Mouse (Mus musculus) left cerebral cortex, adult 9 months (tissue): ENCODE measurements around the gene Mroh2a.
A peak's percentile ranks its signal among the peaks of the same experiment; 100 is the strongest.

ENCODE experiments used
- DNase-seq, 2 experiments: peaks; one replicate each; pipeline ENCODE4 v3.0.0; 2022; ENCODE audit warnings: low spot score in 2 of 2

Mroh2a gene

DNA sequence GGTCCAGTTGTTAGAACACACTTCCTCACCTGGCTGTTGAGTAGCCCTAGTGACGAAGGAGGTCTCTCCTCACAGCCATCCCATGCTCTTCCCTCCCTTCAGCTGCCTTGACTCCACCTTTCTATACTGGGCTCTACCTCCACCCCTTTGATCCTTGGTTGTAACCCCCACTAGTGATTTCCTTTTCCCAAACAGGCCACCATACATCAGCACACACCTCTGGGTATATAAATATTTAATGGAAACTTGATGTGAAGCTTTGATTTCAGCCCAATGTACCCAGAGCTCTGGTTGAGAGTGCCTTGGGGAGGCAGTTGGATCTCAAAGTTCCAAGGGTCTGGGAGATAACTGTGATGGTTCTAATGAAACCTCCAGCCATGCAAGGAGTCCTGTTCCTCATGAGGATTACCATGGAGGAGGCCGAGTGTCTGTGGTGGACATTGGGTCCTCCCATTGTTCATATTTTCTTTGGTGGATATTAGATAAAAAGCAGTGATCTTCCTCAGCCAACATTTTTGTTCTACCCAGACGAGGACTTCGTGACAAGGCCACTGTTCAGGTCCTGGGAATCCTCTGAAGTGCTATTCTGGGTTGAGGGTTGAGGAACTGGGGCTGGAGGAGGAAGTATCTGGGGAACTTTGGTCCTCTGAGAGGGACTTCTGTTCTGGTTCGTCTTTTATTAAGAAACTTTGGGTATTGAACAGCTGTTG, at the start of gene Mroh2a:
Gene Mroh2a (plus strand): TSS at position 317 of the 710 bp plus-strand sequence.
- DNase-seq: peak in 1 of 2 experiments; percentile 24

DNA sequence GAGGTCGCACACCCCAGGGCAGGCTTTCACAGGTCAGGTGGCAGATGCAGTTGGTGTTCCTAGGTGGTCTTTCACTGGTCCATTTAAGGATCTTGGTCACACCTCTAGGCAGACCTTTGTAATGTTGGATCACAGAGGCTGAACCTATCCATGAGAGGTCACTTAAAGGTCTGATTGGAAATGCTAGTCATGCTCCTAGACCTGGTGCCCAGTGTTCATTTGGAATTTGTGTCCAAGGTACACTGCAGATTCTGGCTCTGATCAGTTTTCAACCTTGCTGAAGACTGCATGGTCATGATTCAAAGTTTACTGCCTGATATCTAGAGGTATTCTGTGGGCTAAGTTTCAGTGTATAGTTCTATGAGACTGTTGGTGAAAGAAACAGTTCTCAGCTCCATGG, 47.1 kb upstream of the Mroh2a start:
- no peak for DNase-seq

DNA sequence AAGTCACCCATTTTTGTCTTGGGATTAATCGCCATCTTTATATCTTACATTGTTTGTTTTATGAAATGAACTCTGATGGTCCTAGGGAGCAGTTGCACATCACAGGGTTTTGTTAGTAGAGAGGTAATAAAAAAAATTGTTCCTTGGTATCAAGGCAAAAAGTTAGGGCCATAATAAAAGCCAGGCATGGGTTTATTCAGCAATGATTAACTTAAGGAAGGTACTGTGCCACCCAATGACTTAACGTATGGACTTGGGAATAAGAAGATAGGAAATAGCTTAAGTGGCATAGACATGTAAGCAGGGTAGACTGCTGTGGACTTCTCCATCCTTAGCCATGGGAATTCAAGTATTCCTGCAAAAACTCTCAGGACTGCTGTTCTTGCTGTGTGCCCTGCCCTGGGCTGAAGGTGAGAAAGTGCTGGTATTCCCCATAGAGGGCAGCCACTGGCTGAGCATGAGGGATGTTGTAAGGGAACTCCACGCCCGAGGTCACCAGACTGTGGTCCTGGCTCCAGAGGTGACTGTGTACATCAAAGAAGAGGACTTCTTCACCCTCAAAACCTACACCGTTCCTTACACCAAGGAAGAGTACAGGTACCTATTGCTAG, 40.4 kb upstream of the Mroh2a start:
- DNase-seq: no peak

DNA sequence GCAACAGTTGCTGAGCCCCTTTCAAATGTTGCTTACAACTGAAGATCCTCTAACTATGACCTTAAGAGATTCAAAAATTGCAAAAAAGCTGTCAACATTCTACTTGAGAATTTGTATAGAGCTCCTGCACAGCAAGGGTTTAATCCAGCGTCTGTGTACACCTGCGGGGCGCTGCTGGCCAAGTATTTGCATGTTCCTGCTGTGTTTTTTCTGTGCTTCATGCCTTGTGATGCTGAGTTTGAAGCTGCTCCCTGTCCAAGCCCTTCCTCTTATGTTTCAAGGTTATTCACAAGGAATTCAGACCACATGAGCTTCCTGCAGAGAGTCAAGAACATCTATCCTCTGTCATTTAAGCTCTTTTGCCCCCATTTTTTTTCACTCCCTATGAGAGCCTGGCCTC, 34.6 kb upstream of the Mroh2a start:
- DNase-seq: no peak

DNA sequence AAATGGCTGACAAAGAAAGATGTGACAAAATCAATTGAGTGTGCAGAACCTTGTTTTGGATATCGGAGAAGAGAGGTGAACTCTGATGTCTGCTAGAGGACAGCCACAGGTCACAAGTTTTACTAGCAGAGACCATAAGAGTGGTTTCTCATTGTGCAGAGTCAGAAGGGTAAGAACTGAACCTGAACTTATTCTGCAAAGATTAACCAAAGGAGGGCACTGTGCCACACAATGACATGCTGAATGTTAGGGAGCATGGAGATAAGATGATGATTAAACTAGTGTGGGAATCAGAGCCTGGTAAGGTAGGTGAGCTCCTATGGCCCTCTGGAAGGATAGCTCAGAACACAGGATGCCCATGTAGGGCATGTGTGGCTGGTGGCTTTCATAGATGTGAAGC, 31.1 kb upstream of the Mroh2a start:
- no peak for DNase-seq

DNA sequence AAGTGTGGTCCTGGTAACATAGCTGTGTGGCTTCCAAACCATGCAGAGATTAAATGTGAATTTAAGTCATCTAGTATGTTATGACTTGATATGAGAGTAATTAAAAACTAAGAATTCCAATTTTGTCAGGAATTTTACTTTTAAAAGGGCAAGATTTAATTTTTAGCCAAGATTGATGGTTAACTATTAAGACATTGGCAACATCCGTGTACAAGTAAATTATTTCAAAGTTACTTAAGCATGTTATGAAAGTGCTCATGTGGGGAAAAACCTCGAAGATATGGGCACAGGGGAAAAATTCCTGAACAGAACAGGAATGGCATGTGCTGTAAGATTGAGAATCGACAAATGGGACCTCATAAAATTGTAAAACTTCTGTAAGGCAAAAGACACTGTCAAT, 29.3 kb upstream of the Mroh2a start:
- no peak for DNase-seq

DNA sequence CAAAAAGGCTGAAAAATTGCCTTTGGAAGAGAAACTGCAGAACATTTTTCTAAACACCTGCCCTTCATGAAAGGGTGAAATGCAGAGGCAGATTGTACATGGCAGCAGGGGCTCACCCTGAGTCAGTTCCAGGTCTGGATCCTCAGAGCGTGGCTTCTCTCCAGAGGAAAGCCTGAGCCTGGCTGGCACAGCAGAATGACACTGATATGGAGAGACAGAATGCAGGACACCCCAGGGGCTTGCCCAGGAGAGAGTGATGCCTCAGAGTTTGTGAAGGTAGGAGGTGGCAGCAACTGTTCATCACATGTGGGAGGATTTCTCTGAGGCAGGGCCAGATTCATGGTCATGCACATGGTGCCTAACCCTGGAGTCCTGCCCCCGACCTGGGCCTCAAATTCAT, 26.8 kb upstream of the Mroh2a start:
- no peak for DNase-seq

DNA sequence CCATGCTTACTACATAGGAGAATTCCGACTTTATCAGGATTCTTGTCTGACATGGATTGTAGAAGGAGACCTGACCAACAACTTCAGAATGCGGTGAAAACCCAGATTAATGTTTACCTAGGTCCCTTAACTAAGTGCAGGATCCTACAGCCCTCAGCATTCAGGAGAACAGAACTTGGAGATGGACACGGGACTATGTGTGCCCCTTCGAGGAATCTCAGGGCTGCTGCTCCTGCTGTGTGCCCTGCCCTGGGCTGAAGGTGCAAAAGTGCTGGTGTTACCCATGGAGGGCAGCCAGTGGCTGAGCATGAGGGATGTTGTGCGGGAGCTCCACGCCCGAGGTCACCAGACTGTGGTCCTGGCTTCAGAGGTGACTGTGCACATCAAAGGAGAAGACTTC, 26.3 kb upstream of the Mroh2a start, which contains the start of gene Ugt1a2:
Gene Ugt1a2 (plus strand): TSS at position 146 of the 400 bp plus-strand sequence.
- DNase-seq: no peak

DNA sequence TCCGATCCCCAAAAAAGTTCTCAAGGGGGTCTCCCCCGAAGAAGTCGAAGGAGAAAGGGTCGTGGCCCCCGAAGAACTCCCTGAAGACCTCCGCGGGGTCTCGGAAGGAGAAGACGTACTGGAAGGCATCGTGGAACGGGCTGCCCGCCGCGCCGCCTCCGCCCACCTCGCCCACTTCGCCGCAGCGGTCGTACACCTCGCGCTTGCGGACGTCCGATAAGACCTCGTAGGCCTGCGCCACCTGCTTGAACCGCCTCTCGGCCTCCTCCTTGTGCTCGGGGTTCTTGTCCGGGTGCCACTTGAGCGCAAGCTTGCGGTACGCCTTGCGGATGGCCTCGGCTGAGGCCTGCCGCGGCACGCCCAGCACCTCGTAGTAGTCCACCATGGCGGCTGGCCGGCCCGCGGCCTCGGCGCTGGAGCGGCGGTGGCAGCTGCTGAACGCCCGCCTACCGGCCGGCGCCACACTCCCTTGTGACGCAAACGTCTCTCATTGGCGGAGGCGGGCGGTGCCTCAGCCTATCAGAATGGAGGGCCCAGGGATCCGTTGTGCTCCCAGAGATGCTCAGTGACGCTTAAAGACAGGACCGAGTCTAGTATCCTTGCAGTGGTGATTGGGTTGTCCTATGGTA, 21.4 kb upstream of the Mroh2a start, which contains the start of gene Dnajb3:
Gene Dnajb3 (minus strand): TSS at position 489 of the 629 bp plus-strand sequence.
- peak; percentile 56 to 82 for DNase-seq

DNA sequence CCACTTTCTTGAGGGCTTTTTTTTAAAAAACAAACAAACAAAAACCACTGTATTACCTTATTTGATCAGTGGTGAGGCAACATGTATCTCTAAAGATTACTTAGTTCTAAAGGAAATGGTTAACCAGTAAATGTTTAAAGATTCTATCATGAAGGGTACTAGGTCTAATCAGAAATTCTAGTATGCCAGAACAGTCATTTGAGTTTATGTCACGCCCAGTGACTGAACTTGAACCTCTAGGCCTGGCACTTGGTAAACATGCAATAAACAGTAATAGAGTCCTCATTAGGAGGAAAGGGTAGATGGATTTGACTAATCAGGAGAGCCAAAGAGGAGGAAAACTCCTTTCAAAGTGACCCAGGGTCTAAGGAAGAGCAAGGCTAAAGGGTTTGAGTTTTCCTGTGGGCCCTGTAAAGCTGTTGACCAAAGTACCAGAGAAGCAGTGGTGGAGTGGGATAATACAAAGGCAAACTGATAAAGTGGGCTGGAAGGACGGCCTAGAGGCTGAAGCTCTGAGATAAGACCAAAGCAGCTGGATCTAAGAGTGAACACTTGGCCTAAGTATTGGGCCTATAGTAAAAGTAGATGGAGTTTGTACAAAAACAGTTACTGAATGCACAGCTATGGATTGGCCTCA, 19.8 kb upstream of the Mroh2a start:
- no peak for DNase-seq

DNA sequence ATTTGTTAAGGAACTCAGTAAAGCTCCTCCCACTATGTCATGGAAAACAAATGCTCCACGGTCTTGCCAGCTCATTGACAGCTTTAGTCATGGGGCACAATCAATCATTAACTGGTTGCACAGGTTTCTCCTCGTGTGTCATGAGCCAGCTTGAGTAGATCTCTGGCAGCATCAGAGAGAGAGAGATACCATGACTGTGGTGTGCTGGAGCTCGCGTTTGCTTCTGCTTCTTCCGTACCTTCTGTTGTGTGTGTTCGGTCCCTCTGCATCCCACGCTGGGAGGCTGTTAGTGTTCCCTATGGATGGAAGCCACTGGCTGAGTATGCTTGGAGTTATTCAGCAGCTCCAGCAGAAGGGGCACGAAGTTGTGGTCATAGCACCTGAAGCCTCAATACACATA, 15.0 kb upstream of the Mroh2a start, which contains the start of gene Ugt1a1:
Gene Ugt1a1 (plus strand): TSS at position 148 of the 400 bp plus-strand sequence.
- DNase-seq: no peak

DNA sequence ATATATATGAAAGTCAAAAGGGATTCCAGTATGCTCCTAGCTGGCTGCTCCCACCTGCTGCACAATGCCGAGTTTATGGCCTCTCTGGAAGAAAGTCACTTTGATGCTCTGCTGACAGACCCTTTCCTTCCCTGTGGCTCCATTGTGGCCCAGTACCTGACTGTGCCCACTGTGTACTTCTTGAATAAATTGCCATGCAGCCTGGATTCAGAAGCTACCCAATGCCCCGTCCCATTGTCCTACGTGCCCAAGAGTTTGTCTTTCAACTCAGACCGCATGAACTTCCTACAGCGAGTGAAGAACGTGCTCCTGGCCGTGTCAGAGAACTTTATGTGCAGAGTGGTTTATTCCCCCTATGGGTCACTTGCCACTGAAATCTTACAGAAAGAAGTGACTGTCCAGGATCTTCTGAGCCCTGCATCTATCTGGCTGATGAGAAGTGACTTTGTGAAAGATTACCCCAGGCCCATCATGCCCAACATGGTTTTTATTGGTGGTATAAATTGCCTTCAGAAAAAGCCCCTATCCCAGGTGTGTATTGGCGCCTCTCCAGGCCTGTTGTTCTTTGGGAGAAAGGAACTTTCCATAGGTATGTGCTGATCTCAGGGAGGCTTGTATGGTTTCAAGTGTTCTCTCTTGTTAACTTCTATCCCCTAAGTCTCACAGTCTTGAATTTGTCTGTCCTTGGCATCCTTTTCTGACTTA, 14.3 kb upstream of the Mroh2a start:
- DNase-seq: no peak

DNA sequence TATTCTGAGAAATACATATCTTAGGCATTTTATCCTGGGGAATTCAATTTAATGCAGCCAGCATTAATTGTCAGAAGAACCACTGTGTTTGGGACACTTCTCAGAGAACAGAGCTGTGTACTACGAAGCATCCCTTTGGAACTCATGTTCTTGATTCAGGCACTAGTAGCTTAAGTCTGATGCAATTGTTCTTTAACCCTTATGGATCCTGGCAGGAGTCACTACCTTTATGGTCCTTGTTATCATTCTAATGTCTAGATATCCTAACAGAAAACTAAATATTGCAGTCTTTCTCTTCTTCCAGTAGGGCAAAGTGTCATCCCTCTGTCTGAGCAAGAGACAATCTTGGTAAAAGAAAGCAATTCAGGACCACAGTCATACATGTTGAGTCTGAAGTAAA, 13.7 kb upstream of the Mroh2a start:
- DNase-seq: no peak

DNA sequence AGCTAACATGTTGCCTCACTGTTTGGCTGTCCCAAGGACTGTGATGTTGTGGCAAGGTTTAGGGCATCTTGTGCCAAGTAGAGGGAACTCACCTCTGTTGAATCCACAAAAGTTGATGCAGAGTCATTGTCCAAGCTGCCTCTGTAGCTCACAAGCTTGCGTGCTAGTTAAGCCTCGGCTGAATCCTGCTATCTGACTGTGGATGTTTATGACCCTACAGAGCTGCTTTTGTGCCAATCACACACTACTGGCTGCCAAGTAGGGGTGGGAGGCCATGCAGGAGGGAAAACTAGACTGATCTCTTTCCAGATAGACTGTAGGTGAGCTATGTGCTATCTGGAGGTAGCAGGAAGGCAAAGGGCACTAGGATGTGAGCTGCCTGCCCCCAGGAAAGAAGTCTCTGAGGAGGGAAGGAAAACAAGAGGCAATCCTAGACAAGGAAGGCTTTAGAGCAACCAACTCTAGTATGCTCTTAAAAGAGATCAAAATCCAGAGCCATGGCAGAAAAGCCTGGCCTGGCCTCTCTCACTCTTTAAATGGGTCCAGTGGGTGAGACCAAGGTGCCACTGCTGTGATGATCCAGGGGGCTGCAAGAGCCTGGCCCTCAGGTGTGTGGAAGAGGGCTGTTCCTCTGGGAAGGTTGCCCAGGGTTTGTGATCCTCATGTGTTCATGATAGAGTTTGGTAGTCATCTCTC, 12.9 kb upstream of the Mroh2a start:
- no peak for DNase-seq

DNA sequence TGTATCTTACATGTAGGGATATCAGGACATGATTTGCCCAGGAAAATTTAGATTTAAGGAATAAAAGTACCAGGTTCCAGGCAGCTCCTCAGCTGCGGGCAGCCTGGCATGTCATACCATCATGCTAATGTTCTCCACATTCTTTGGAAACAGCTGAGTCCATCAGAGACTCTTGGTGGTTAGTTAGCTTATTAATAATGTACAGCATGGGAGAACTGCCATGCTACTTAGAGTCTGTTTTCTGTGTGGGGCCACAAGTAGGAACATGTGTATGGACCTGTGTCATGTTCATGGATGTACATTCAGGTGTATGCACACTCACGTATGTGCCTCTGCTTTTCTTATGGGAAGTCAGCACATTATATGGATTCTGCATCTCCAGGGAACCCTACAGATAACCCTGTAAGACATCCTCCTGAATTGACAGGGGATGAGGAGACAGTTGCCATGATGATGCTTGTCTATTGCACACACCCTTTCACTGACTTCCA, 12.3 kb upstream of the Mroh2a start:
- no peak for DNase-seq

DNA sequence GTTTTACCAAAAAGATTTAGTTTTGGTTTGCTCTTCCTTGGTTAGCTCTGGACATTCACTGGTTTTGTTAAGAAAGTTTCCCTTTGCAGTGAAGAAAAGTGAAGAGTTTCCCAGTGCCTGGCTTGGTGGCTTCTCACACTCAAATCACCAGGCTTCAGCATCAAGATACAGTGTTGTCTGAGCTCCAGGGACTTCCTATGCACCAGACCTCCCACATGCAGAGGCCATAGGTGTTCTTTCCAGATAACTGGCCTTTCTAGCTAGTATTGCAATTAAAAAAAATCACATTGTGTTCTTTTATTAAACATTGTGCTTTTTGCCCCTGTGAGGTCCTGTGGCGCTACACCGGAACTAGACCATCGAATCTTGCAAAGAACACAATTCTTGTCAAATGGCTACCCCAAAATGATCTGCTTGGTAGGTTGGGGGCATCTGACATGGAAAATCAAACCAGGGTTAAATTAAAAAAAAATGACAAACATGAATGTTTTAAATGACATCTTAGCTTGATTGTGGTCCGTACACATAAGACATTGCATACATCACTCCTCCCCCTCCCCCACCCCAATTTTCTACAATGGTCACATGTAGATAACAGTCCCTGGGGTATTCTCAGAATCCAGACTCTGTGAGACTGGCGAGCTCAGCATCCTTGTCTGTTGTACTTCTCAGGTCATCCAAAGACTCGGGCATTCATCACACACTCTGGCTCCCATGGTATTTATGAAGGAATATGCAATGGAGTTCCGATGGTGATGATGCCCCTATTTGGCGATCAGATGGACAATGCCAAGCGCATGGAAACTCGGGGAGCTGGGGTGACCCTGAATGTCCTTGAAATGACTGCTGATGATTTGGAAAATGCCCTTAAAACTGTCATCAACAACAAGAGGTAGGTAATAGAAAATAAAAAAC, 11.1 kb upstream of the Mroh2a start:
- no peak for DNase-seq

DNA sequence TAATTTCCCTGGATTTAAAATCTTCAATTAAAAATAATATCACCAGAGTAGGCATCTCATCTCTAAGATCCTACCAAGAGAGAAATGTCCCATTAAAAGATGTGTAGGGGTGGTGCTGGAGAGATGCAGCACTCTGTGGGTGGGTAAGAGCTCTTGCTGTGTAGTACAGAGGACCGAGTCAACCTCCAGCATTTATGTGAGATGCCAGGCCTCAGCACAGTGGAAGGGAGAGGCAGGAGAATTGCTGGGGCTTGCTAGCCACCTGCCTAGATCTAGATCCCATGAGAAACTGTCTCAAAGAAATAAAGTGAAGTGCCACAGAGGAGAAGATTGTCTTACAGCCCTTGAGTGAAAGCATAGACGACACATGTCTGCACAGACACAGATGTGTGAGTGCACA, 10.2 kb upstream of the Mroh2a start:
- no peak for DNase-seq

DNA sequence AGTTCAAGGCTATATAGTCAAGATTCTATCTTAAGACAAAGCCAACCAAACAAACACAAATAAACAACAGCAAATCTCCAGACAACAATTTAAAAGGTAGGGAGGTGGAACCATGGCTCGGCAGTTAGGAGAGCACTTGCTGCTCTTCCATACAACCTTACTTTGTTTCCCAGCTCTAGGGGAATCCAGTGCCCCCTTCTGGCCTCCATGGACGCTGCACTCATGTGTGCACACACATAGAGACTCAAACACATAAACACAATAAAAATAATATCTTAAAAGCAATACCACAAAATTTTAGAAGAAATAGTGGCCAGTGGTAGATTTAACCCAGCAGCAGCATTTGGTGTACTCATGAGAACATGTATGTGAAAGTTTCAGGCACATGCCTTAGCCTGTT, 9.6 kb upstream of the Mroh2a start:
- DNase-seq: no peak

DNA sequence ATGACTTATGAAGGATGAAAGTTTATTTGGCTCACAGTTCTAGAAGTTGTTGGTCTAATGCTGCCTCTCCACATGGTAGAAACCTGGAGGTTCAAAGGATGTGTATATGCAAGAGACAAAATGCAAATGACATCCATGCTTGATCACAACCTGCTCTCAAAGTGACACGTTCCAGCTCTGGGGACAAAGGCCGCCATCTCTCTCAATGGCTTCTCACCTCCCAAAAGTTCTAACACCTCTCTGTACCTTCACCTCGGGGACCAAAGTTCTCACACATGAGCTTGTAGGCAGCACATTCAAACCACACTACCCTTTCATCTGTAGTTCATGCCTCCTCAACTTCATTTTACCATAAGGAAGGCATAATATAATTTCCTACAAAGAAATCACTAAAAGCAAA, 9.2 kb upstream of the Mroh2a start:
- DNase-seq: no peak

DNA sequence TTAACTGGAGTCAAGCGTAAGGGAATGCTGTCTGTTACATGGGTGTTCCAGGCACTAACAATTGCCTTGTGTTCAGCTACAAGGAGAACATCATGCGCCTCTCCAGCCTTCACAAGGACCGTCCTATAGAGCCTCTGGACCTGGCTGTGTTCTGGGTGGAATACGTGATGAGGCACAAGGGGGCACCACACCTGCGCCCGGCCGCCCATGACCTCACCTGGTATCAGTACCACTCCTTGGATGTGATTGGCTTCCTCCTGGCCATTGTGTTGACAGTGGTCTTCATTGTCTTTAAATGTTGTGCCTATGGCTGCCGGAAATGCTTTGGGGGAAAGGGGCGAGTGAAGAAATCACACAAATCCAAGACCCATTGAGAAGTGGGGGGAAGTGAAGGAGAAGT, 8.7 kb upstream of the Mroh2a start:
- DNase-seq: no peak
